Mouse (Mus musculus): ENCODE measurements around the gene Jmjd6.
A peak's percentile ranks its signal among the peaks of the same experiment; 100 is the strongest.

The Jmjd6 gene

GRCm38 (mm10) chr11:116843261-116844233 is at the start of gene Jmjd6, which contains the start of gene Mettl23:
Gene Jmjd6 (minus strand): TSS chr11:116843449.
Gene Mettl23 (plus strand): TSS chr11:116843278.
- DNase-seq (ENCODE audit: low spot score), result peak; percentile 97

GRCm38 (mm10) chr11:116887136-116887535 is 43.9 kb upstream of the Jmjd6 start:
- no peak for DNase-seq (ENCODE audit: low spot score)

GRCm38 (mm10) chr11:116885275-116886151 is 42.3 kb upstream of the Jmjd6 start:
- DNase-seq (ENCODE audit: low spot score), result peak; percentile 70

- no peak for DNase-seq (ENCODE audit: low spot score)
These were observed 40.8 kb upstream of the Jmjd6 start for GRCm38 (mm10) chr11:116884061-116884460.

- DNase-seq (ENCODE audit: low spot score), result no peak
These were observed 39.2 kb upstream of the Jmjd6 start for GRCm38 (mm10) chr11:116882446-116882845.

- DNase-seq (ENCODE audit: low spot score), result no peak
These were observed 38.2 kb upstream of the Jmjd6 start for GRCm38 (mm10) chr11:116881440-116881839.

- DNase-seq (ENCODE audit: low spot score), result no peak
These were observed 37.6 kb upstream of the Jmjd6 start for GRCm38 (mm10) chr11:116880839-116881238.

GRCm38 (mm10) chr11:116878454-116878853 is 35.2 kb upstream of the Jmjd6 start:
- no peak for DNase-seq (ENCODE audit: low spot score)

GRCm38 (mm10) chr11:116873987-116874386 is 30.7 kb upstream of the Jmjd6 start:
- DNase-seq (ENCODE audit: low spot score), result no peak

GRCm38 (mm10) chr11:116871538-116871937 is 28.3 kb upstream of the Jmjd6 start:
- no peak for DNase-seq (ENCODE audit: low spot score)

GRCm38 (mm10) chr11:116869641-116870040 is 26.4 kb upstream of the Jmjd6 start:
- DNase-seq (ENCODE audit: low spot score), result no peak

- DNase-seq (ENCODE audit: low spot score), result no peak
These were observed 26.0 kb upstream of the Jmjd6 start for GRCm38 (mm10) chr11:116869223-116869622.

GRCm38 (mm10) chr11:116868129-116868528 is 24.9 kb upstream of the Jmjd6 start:
- no peak for DNase-seq (ENCODE audit: low spot score)

GRCm38 (mm10) chr11:116865945-116866585 is 22.8 kb upstream of the Jmjd6 start:
- DNase-seq (ENCODE audit: low spot score), result no peak

- no peak for DNase-seq (ENCODE audit: low spot score)
These were observed 21.2 kb upstream of the Jmjd6 start for GRCm38 (mm10) chr11:116864444-116864843.

GRCm38 (mm10) chr11:116857183-116857850 is 14.1 kb upstream of the Jmjd6 start:
- DNase-seq (ENCODE audit: low spot score), result no peak

GRCm38 (mm10) chr11:116854279-116854678 is 11.0 kb upstream of the Jmjd6 start:
- DNase-seq (ENCODE audit: low spot score), result no peak

GRCm38 (mm10) chr11:116853512-116853928 is 10.3 kb upstream of the Jmjd6 start:
- DNase-seq (ENCODE audit: low spot score), result peak; percentile 97

GRCm38 (mm10) chr11:116852891-116853511 is 9.8 kb upstream of the Jmjd6 start, which contains the start of gene Srsf2:
Gene Srsf2 (minus strand): TSS chr11:116853094.
- DNase-seq (ENCODE audit: low spot score), result peak; percentile 95

GRCm38 (mm10) chr11:116852291-116852890 is 9.1 kb upstream of the Jmjd6 start, which contains the start of gene Mfsd11:
Gene Mfsd11 (plus strand): TSS chr11:116852440.
- peak; percentile 84 for DNase-seq (ENCODE audit: low spot score)

All from testis, postnatal 14 days (tissue).